Mouse (Mus musculus): Measurements from ENCODE around the gene Fmn2. TPM values are rescaled to one million over a fixed set of nuclear protein-coding genes. Genes with fewer than 3 reads are reported as not detected.

The Fmn2 gene
- total RNA-seq (2014; rRNA removed): 13.9 and 21.3 TPM in 2 replicates
- polyA plus RNA-seq (2015; fragmentation: Nextera tagmentation; extraction: Ambion mirVana): 4.3 and 5.9 TPM in 2 replicates

GRCm38 (mm10) chr1:174501661-174502030, at the start of gene Fmn2:
Fmn2 (plus strand) TSS chr1:174501825.
- Histone ChIP-seq H3K36me3 (ENCODE audit: insufficient read depth) (no peaks in the 10 kb centered on the region), H3K9ac (peak within 1 kb of the TSS; percentile 88), H3K4me2 (ENCODE audit: low read depth) (peak within 1 kb of the TSS; percentile 85), H3K27ac (ENCODE audit: low read depth, low read length) (peak within 1 kb of the TSS; percentile 86), H3K27me3 (ENCODE audit: insufficient read depth, low read length) (no peaks in the 10 kb centered on the region), H3K4me1 (ENCODE audit: insufficient read depth) (peaks cover 12% of the 10 kb centered on the region), H3K4me3 (ENCODE audit: low read depth, low read length) (peak within 1 kb of the TSS; percentile 66), H3K9me3 (ENCODE audit: low read length) (no peaks in the 10 kb centered on the region)
- peak; percentile 86 for DNase-seq
- peak; percentile 92 for ATAC-seq
- WGBS: 1% methylated on average over 29 of the region's 29 CpGs
- peak; percentile 23; the same call in 1 of the 2 replicates for TF ChIP-seq CTCF (IDR thresholded peaks at IDR 0.05; ENCODE audit: low read depth)

GRCm38 (mm10) chr1:174455100-174455499, 46.5 kb upstream of the Fmn2 start:
- H3K9ac ChIP-seq: no peak overlapping the region
- no peak for ATAC-seq
- H3K27me3 ChIP-seq (ENCODE audit: insufficient read depth, low read length): no peaks in the 10 kb centered on the region
- 87% methylated on average over 2 of the region's 2 CpGs for WGBS
- H3K4me3 ChIP-seq (ENCODE audit: low read depth, low read length): no peak overlapping the region
- no peak for TF ChIP-seq CTCF (IDR thresholded peaks at IDR 0.05; ENCODE audit: low read depth)
- no peak overlapping the region for H3K4me2 ChIP-seq (ENCODE audit: low read depth)
- no peaks in the 10 kb centered on the region for H3K9me3 ChIP-seq (ENCODE audit: low read length)
- no peak overlapping the region for H3K27ac ChIP-seq (ENCODE audit: low read depth, low read length)
- H3K4me1 ChIP-seq (ENCODE audit: insufficient read depth): no peaks in the 10 kb centered on the region
- no peak for DNase-seq
- no peaks in the 10 kb centered on the region for H3K36me3 ChIP-seq (ENCODE audit: insufficient read depth)

GRCm38 (mm10) chr1:174465385-174465784, 36.2 kb upstream of the Fmn2 start:
- DNase-seq (no peak), ATAC-seq (no peak)
- TF ChIP-seq CTCF (IDR thresholded peaks at IDR 0.05; ENCODE audit: low read depth): no peak
- 85% methylated on average over 3 of the region's 3 CpGs for WGBS
- H3K4me1 ChIP-seq (ENCODE audit: insufficient read depth): no peaks in the 10 kb centered on the region
- no peak overlapping the region for H3K9ac ChIP-seq
- H3K27me3 ChIP-seq (ENCODE audit: insufficient read depth, low read length): no peaks in the 10 kb centered on the region
- no peaks in the 10 kb centered on the region for H3K36me3 ChIP-seq (ENCODE audit: insufficient read depth)
- no peak overlapping the region for H3K4me2 ChIP-seq (ENCODE audit: low read depth)
- H3K27ac ChIP-seq (ENCODE audit: low read depth, low read length): no peak overlapping the region
- no peaks in the 10 kb centered on the region for H3K9me3 ChIP-seq (ENCODE audit: low read length)
- H3K4me3 ChIP-seq (ENCODE audit: low read depth, low read length): no peak overlapping the region

- H3K9me3 ChIP-seq (ENCODE audit: low read length): no peaks in the 10 kb centered on the region
- 27% methylated on average over 2 of the region's 2 CpGs for WGBS
- H3K27me3 ChIP-seq (ENCODE audit: insufficient read depth, low read length): no peaks in the 10 kb centered on the region
- H3K27ac ChIP-seq (ENCODE audit: low read depth, low read length): no peak overlapping the region
- TF ChIP-seq CTCF (IDR thresholded peaks at IDR 0.05; ENCODE audit: low read depth): peak; percentile 78
- no peak overlapping the region for H3K4me3 ChIP-seq (ENCODE audit: low read depth, low read length)
- H3K9ac ChIP-seq: no peak overlapping the region
- no peaks in the 10 kb centered on the region for H3K36me3 ChIP-seq (ENCODE audit: insufficient read depth)
- DNase-seq (peak; percentile 66), ATAC-seq (no peak)
- H3K4me2 ChIP-seq (ENCODE audit: low read depth): no peak overlapping the region
- H3K4me1 ChIP-seq (ENCODE audit: insufficient read depth): no peaks in the 10 kb centered on the region
Observed at GRCm38 (mm10) chr1:174466240-174466639, 35.4 kb upstream of the Fmn2 start.

GRCm38 (mm10) chr1:174469736-174470135, 31.9 kb upstream of the Fmn2 start:
- Histone ChIP-seq H3K36me3 (ENCODE audit: insufficient read depth) (no peaks in the 10 kb centered on the region), H3K4me1 (ENCODE audit: insufficient read depth) (no peaks in the 10 kb centered on the region), H3K9me3 (ENCODE audit: low read length) (no peaks in the 10 kb centered on the region), H3K4me2 (ENCODE audit: low read depth) (no peak overlapping the region), H3K27ac (ENCODE audit: low read depth, low read length) (no peak overlapping the region), H3K27me3 (ENCODE audit: insufficient read depth, low read length) (no peaks in the 10 kb centered on the region), H3K4me3 (ENCODE audit: low read depth, low read length) (no peak overlapping the region), H3K9ac (no peak overlapping the region)
- DNase-seq: peak; percentile 82
- peak; percentile 99 for TF ChIP-seq CTCF (IDR thresholded peaks at IDR 0.05; ENCODE audit: low read depth)
- WGBS: 5% methylated on average over 6 of the region's 6 CpGs
- peak; percentile 90 for ATAC-seq

- no peaks in the 10 kb centered on the region for H3K36me3 ChIP-seq (ENCODE audit: insufficient read depth)
- DNase-seq: no peak
- no peaks in the 10 kb centered on the region for H3K4me1 ChIP-seq (ENCODE audit: insufficient read depth)
- H3K4me3 ChIP-seq (ENCODE audit: low read depth, low read length): no peak overlapping the region
- no peak overlapping the region for H3K4me2 ChIP-seq (ENCODE audit: low read depth)
- no peak overlapping the region for H3K9ac ChIP-seq
- no peaks in the 10 kb centered on the region for H3K9me3 ChIP-seq (ENCODE audit: low read length)
- no peak for TF ChIP-seq CTCF (IDR thresholded peaks at IDR 0.05; ENCODE audit: low read depth)
- no peak for ATAC-seq
- WGBS: 92% methylated on average over 6 of the region's 6 CpGs
- no peak overlapping the region for H3K27ac ChIP-seq (ENCODE audit: low read depth, low read length)
- H3K27me3 ChIP-seq (ENCODE audit: insufficient read depth, low read length): no peaks in the 10 kb centered on the region
Observed at GRCm38 (mm10) chr1:174482567-174482966, 19.1 kb upstream of the Fmn2 start.

GRCm38 (mm10) chr1:174500064-174500463, 1.6 kb upstream of the Fmn2 start:
- Histone ChIP-seq H3K4me3 (ENCODE audit: low read depth, low read length) (no peak overlapping the region), H3K4me2 (ENCODE audit: low read depth) (no peak overlapping the region), H3K4me1 (ENCODE audit: insufficient read depth) (no peaks in the 10 kb centered on the region), H3K27ac (ENCODE audit: low read depth, low read length) (no peak overlapping the region), H3K9ac (no peak overlapping the region), H3K27me3 (ENCODE audit: insufficient read depth, low read length) (no peaks in the 10 kb centered on the region), H3K36me3 (ENCODE audit: insufficient read depth) (no peaks in the 10 kb centered on the region), H3K9me3 (ENCODE audit: low read length) (no peaks in the 10 kb centered on the region)
- ATAC-seq (no peak), DNase-seq (no peak)
- no peak for TF ChIP-seq CTCF (IDR thresholded peaks at IDR 0.05; ENCODE audit: low read depth)
- WGBS: 11% methylated on average over 4 of the region's 4 CpGs

Data from forebrain, postnatal 0 days (tissue).